Mouse (Mus musculus): ENCODE data around the gene Rsf1. TPM values are rescaled to one million over a fixed set of nuclear protein-coding genes. Genes with fewer than 3 reads are reported as not detected.

The Rsf1 gene
- polyA plus RNA-seq (2012; rRNA removed): 0.17 and 0.29 TPM in 2 replicates

GRCm38 (mm10) chr7:97579067-97579975, at the start of gene Rsf1, which contains the start of gene Aamdc:
Rsf1 (plus strand) TSS chr7:97579889.
Aamdc (minus strand) TSS chr7:97579497.

GRCm38 (mm10) chr7:97696506-97697254, 117.0 kb downstream of the Rsf1 start, which contains the start of gene Clns1a:
Clns1a (plus strand) TSS chr7:97696634.

GRCm38 (mm10) chr7:97737638-97738456, 158.2 kb downstream of the Rsf1 start, which contains the start of gene Aqp11:
Aqp11 (minus strand) TSS chr7:97738289.

Other genes with a start within 250 kb of the Rsf1 start
- 2.8 and 3.4 TPM in 2 replicates for gene Usp35, start 247.9 kb upstream of the Rsf1 start, polyA plus RNA-seq (2012; rRNA removed)
- 1.5 and 3.1 TPM in 2 replicates for gene Kctd21, start 247.6 kb upstream of the Rsf1 start, polyA plus RNA-seq (2012; rRNA removed)
- gene Alg8, start 208.3 kb upstream of the Rsf1 start, polyA plus RNA-seq (2012; rRNA removed): 2.7 and 4.0 TPM in 2 replicates
- gene Ndufc2, start 179.9 kb upstream of the Rsf1 start, polyA plus RNA-seq (2012; rRNA removed): 68.5 and 78.2 TPM in 2 replicates
- gene Thrsp, start 162.2 kb upstream of the Rsf1 start, polyA plus RNA-seq (2012; rRNA removed): 4.2 and 8.2 TPM in 2 replicates
- gene Kctd14, start 128.6 kb upstream of the Rsf1 start, polyA plus RNA-seq (2012; rRNA removed): 6.6 and 7.3 TPM in 2 replicates
- 29.7 and 32.5 TPM in 2 replicates for gene Ints4, start 98.9 kb upstream of the Rsf1 start, polyA plus RNA-seq (2012; rRNA removed)
- 3.5 TPM in 2 replicates for gene Aamdc, start 392 bp upstream of the Rsf1 start, polyA plus RNA-seq (2012; rRNA removed)
- gene Clns1a, start 116.7 kb downstream of the Rsf1 start, polyA plus RNA-seq (2012; rRNA removed): 11.2 and 13.3 TPM in 2 replicates
- 4.5 and 5.8 TPM in 2 replicates for gene Aqp11, start 158.4 kb downstream of the Rsf1 start, polyA plus RNA-seq (2012; rRNA removed)
- 10.5 and 14.2 TPM in 2 replicates for gene Pak1, start 208.7 kb downstream of the Rsf1 start, polyA plus RNA-seq (2012; rRNA removed)